7 mouse cellular contexts compared by ENCODE assay signal in the genomic region with DNA sequence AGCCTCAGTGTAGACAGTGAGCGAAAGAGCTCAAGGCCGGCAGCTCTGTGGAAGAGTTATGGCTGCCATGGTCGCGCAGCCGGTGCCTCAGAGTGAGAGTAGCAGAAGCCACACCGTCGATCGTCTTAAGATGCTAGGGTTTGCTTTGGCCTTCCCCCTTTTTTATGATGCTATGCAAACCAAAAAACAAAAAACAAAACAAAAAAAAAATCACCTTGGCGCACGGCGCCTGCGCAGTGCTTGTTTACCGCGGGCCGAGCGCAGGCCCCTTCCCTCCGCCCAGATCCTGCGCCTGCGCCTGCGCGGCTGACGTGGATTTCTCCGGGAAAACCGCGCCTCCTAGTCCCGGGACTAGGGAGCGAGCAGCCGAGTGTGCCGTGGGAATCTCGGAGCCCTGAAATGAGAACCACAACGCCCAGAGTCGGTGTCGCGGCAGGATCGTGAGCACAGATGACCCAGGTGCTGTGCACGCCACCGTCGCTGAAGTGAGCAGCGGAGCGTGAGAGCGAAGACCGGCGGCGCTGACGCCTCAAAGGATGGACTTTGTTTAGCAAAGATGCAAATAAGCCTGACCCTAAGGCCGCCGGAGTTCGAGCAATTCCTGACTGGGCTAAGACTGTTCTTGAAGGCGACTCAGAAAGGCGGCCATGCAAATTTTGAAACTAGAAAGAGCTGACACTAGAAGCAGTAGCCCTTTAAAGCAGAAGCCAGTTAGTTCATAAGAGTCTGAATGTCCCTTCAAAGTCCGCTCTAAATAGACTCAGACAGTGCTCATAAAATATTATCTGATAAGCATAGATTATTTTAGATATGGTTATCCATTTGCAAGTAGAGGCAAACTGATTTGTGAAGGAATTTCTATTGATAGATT. TPM values are rescaled to one million over a fixed set of nuclear protein-coding genes. Genes with fewer than 3 reads are reported as not detected.
DNase-seq lines count a peak whose midpoint lies in the region; ATAC-seq and TF ChIP-seq lines count a peak whose summit lies in the region.

A gene (minus strand): TSS at position 484 of the 871 bp plus-strand sequence.

- peak within 1 kb of the TSS; percentile 73 for H3K4me2 ChIP-seq in intestine, postnatal 0 days (replicated peaks; ENCODE audit: low read depth)
- H3K4me2 ChIP-seq in midbrain, embryonic 12.5 days (replicated peaks): peak within 1 kb of the TSS; percentile 66

- H3K9me3 ChIP-seq in embryonic facial prominence, embryonic 10.5 days: no peaks in the 10 kb centered on the region
- no peaks in the 10 kb centered on the region for H3K9me3 ChIP-seq in intestine, postnatal 0 days (ENCODE audit: control insufficient read depth)
- H3K9me3 ChIP-seq in limb, embryonic 10.5 days (replicated peaks): no peaks in the 10 kb centered on the region
- no peaks in the 10 kb centered on the region for H3K9me3 ChIP-seq in midbrain, embryonic 12.5 days

- ATAC-seq in granulocyte monocyte progenitor cell, adult 5-6 weeks (replicated peaks; ENCODE audit: poor library complexity, severe bottlenecking): peak; percentile 62
- ATAC-seq in intestine, postnatal 0 days: peak; percentile 96
- peak; percentile 93 for ATAC-seq in midbrain, embryonic 12.5 days (ENCODE audit: low FRiP score, low read depth)

- H3K9ac ChIP-seq in intestine, postnatal 0 days (ENCODE audit: low read depth, low read length): peak within 1 kb of the TSS; percentile 60
- H3K9ac ChIP-seq in midbrain, embryonic 12.5 days (replicated peaks): peak within 1 kb of the TSS; percentile 78

- peak within 1 kb of the TSS; percentile 98 for H3K27ac ChIP-seq in embryonic facial prominence, embryonic 10.5 days (replicated peaks)
- H3K27ac ChIP-seq in intestine, postnatal 0 days (ENCODE audit: low read depth, low read length): peak within 1 kb of the TSS; percentile 97
- H3K27ac ChIP-seq in limb, embryonic 10.5 days: peak within 1 kb of the TSS; percentile 96
- H3K27ac ChIP-seq in midbrain, embryonic 12.5 days (replicated peaks): peak within 1 kb of the TSS; percentile 99

- DNase-seq in adrenal gland, postnatal 14 days: peak; percentile 96
- peak; percentile 95 for DNase-seq in embryonic facial prominence, embryonic 10.5 days (ENCODE audit: low spot score)
- peak; percentile 94 for DNase-seq in limb, embryonic 10.5 days (ENCODE audit: low spot score)
- peak; percentile 81 for DNase-seq in spleen, adult 12 weeks (ENCODE audit: low spot score)

- under 1% methylated on average over 51 of the region's 51 CpGs for WGBS in embryonic facial prominence, embryonic 10.5 days
- WGBS in intestine, postnatal 0 days: under 1% methylated on average over 51 of the region's 51 CpGs
- under 1% methylated on average over 51 of the region's 51 CpGs for WGBS in limb, embryonic 10.5 days
- WGBS in midbrain, embryonic 12.5 days: under 1% methylated on average over 51 of the region's 51 CpGs

- peak within 1 kb of the TSS; percentile 72 for H3K4me3 ChIP-seq in embryonic facial prominence, embryonic 10.5 days
- H3K4me3 ChIP-seq in intestine, postnatal 0 days (ENCODE audit: low read depth, low read length): peak within 1 kb of the TSS; percentile 43
- H3K4me3 ChIP-seq in limb, embryonic 10.5 days: peak within 1 kb of the TSS; percentile 65
- H3K4me3 ChIP-seq in midbrain, embryonic 12.5 days: peak within 1 kb of the TSS; percentile 54

- H3K36me3 ChIP-seq in embryonic facial prominence, embryonic 10.5 days (replicated peaks): no peaks in the 10 kb centered on the region; the same call in 1 of the 2 replicates
- H3K36me3 ChIP-seq in intestine, postnatal 0 days (ENCODE audit: control insufficient read depth, insufficient read depth): no peaks in the 10 kb centered on the region
- H3K36me3 ChIP-seq in limb, embryonic 10.5 days: no peaks in the 10 kb centered on the region
- no peaks in the 10 kb centered on the region for H3K36me3 ChIP-seq in midbrain, embryonic 12.5 days

- peaks cover 17% of the 10 kb centered on the region for H3K4me1 ChIP-seq in embryonic facial prominence, embryonic 10.5 days
- H3K4me1 ChIP-seq in intestine, postnatal 0 days (replicated peaks; ENCODE audit: control insufficient read depth, insufficient read depth, low read length): peaks cover 4% of the 10 kb centered on the region
- H3K4me1 ChIP-seq in limb, embryonic 10.5 days: peaks cover 13% of the 10 kb centered on the region
- peaks cover 16% of the 10 kb centered on the region for H3K4me1 ChIP-seq in midbrain, embryonic 12.5 days

- no peaks in the 10 kb centered on the region for H3K27me3 ChIP-seq in embryonic facial prominence, embryonic 10.5 days (replicated peaks; ENCODE audit: low read depth, poor library complexity, severe bottlenecking)
- no peaks in the 10 kb centered on the region for H3K27me3 ChIP-seq in intestine, postnatal 0 days (replicated peaks; ENCODE audit: control insufficient read depth, insufficient read depth, low read length)
- H3K27me3 ChIP-seq in limb, embryonic 10.5 days (ENCODE audit: low read depth, poor library complexity, severe bottlenecking): no peaks in the 10 kb centered on the region
- H3K27me3 ChIP-seq in midbrain, embryonic 12.5 days: no peaks in the 10 kb centered on the region

- TF ChIP-seq CTCF in intestine, postnatal 0 days (IDR thresholded peaks at IDR 0.05; ENCODE audit: low read depth): peak; percentile 54

RNA-seq across cellular contexts. Expression of the gene that starts here (rescaled TPM):
- total RNA-seq in adrenal gland, postnatal 14 days (2021): 10.0 and 11.8 TPM in 2 replicates
- polyA plus RNA-seq in embryonic facial prominence, embryonic 10.5 days (2016; fragmentation: Nextera tagmentation; extraction: Ambion mirVana): 14.5 and 16.1 TPM in 2 replicates
- 14.1 and 16.7 TPM in 2 replicates for total RNA-seq in granulocyte monocyte progenitor cell, adult 5-6 weeks (2014; fragmentation: Nextera tagmentation)
- total RNA-seq in granulocyte monocyte progenitor cell, adult 5-6 weeks (2017): 6.6 TPM in 2 replicates
- 6.5 and 7.3 TPM in 2 replicates for polyA plus RNA-seq in intestine, postnatal 0 days (2015; fragmentation: Nextera tagmentation; extraction: Ambion mirVana)
- 7.8 and 9.7 TPM in 2 replicates for polyA plus RNA-seq in limb, embryonic 10.5 days (2016; fragmentation: Nextera tagmentation; extraction: Ambion mirVana)
- polyA plus RNA-seq in midbrain, embryonic 12.5 days (2016; fragmentation: Nextera tagmentation; extraction: Ambion mirVana): 42.4 and 42.7 TPM in 2 replicates

Comparison
In these comparisons a context has a peak if more than half of its experiments do, and no peak if none do; other contexts are left out.
1. Peak in every context shown above with its lines: DNase-seq, ATAC-seq, H3K4me3 ChIP-seq and H3K27ac ChIP-seq.